Mouse (Mus musculus) MEL (cell line): ENCODE results near the gene Il17f. TPM values are rescaled to one million over a fixed set of nuclear protein-coding genes. Genes with fewer than 3 reads are reported as not detected.

Experiments used
- DNase-seq: peaks from one replicate; pipeline ENCODE4 v3.0.0; 2011; ENCODE audit warnings: low read depth, low spot score
- H3K27ac ChIP-seq: 2 replicates; pipeline ENCODE4 v1.5.1; 2012; ENCODE audit warnings: low read depth, mild to moderate bottlenecking, control low read depth, low read length, moderate library complexity; ENCODE audit not compliant: control insufficient read depth
- H3K27me3 ChIP-seq, 2 experiments: fragments of 150-350 bp in 1 of 2; sonication (generic) in 1 of 2; 2 replicates each; pipeline ENCODE4 v1.6.1; 2012; ENCODE audit warnings: low read length in 2 of 2, mild to moderate bottlenecking in 2 of 2, improper control_type of control experiment in 1 of 2, moderate library complexity in 1 of 2; ENCODE audit not compliant: insufficient read depth in 2 of 2, control insufficient read depth in 1 of 2
- H3K36me3 ChIP-seq, 2 experiments: 2 replicates each; pipeline ENCODE4 v1.6.1; 2012 to 2014; ENCODE audit warnings: low read length in 2 of 2, improper control_type of control experiment in 1 of 2, inconsistent platforms in 1 of 2, mild to moderate bottlenecking in 1 of 2; ENCODE audit not compliant: insufficient read depth in 2 of 2, control insufficient read depth in 1 of 2
- H3K4me1 ChIP-seq, 2 experiments: fragments of 150-350 bp in 1 of 2; sonication (generic) in 1 of 2; 2 replicates each; pipeline ENCODE4 v1.6.1; 2012; ENCODE audit warnings: low read length in 2 of 2, improper control_type of control experiment in 1 of 2, mild to moderate bottlenecking in 1 of 2; ENCODE audit not compliant: insufficient read depth in 2 of 2, control insufficient read depth in 1 of 2
- H3K4me3 ChIP-seq, 2 experiments: fragments of 150-350 bp in 1 of 2; sonication (generic) in 1 of 2; 2 replicates each; pipeline ENCODE4 v1.5.1; 2012; ENCODE audit warnings: low read depth in 2 of 2, low read length in 2 of 2, mild to moderate bottlenecking in 2 of 2, moderate library complexity in 2 of 2, control low read depth in 1 of 2, improper control_type of control experiment in 1 of 2; ENCODE audit not compliant: control insufficient read depth in 1 of 2, insufficient read depth in 1 of 2
- H3K79me2 ChIP-seq: 2 replicates; pipeline ENCODE4 v1.6.1; 2012; ENCODE audit warnings: mild to moderate bottlenecking, low read length, moderate library complexity; ENCODE audit not compliant: control insufficient read depth, poor library complexity, insufficient read depth
- H3K9ac ChIP-seq: 2 replicates; pipeline ENCODE4 v1.6.1; 2012; ENCODE audit warnings: low read depth, mild to moderate bottlenecking, control low read depth, low read length, moderate library complexity; ENCODE audit not compliant: control insufficient read depth, poor library complexity, severe bottlenecking
- H3K9me3 ChIP-seq: fragments of 150-350 bp; sonication (generic); replicated peaks from 2 replicates; pipeline ENCODE4 v1.6.1; 2012; ENCODE audit warnings: mild to moderate bottlenecking, low read length, improper control_type of control experiment, moderate library complexity; ENCODE audit not compliant: insufficient read depth
- CHD1 ChIP-seq: IDR thresholded peaks from 2 replicates; pipeline ENCODE4 v1.6.1; 2012; ENCODE audit warnings: low read depth, mild to moderate bottlenecking, inconsistent platforms, low read length, improper control_type of control experiment
- CHD2 ChIP-seq: IDR thresholded peaks from 2 replicates; pipeline ENCODE4 v1.6.1; 2011; ENCODE audit warnings: low read length, improper control_type of control experiment
- CTCF ChIP-seq, 3 experiments: IDR thresholded peaks in 2 of 3; conservative IDR thresholded peaks in 1 of 3; 2 replicates each; pipeline ENCODE4 v1.5.1; 2011 to 2012; ENCODE audit warnings: low read length in 3 of 3, low read depth in 2 of 3, mild to moderate bottlenecking in 2 of 3, improper control_type of control experiment in 1 of 3, inconsistent platforms in 1 of 3, mixed read lengths in 1 of 3, moderate library complexity in 1 of 3; ENCODE audit not compliant: control insufficient read depth in 1 of 3, insufficient read depth in 1 of 3, poor library complexity in 1 of 3, severe bottlenecking in 1 of 3
- ELF1 ChIP-seq: IDR thresholded peaks from 2 replicates; pipeline ENCODE4 v1.6.1; 2014; ENCODE audit warnings: low read depth, mild to moderate bottlenecking, inconsistent platforms, low read length, improper control_type of control experiment, moderate library complexity
- ETS1 ChIP-seq: IDR thresholded peaks from 2 replicates; pipeline ENCODE4 v1.6.1; 2012; ENCODE audit warnings: low read depth, mild to moderate bottlenecking, inconsistent platforms, low read length, improper control_type of control experiment, moderate library complexity
- HCFC1 ChIP-seq: IDR thresholded peaks from 2 replicates; pipeline ENCODE4 v1.6.1; 2012; ENCODE audit warnings: low read depth, mild to moderate bottlenecking, inconsistent platforms, low read length, improper control_type of control experiment, moderate library complexity
- JUND ChIP-seq: IDR thresholded peaks from 2 replicates; pipeline ENCODE4 v1.6.1; 2011; ENCODE audit warnings: low read depth, mild to moderate bottlenecking, improper control_type of control experiment, low read length
- KAT2A ChIP-seq: conservative IDR thresholded peaks from 2 replicates; pipeline ENCODE4 v1.6.1; 2012; ENCODE audit warnings: low read depth, low read length, improper control_type of control experiment, inconsistent platforms
- MAZ ChIP-seq: IDR thresholded peaks from 2 replicates; pipeline ENCODE4 v1.6.1; 2012; ENCODE audit warnings: low read depth, mild to moderate bottlenecking, inconsistent platforms, low read length, improper control_type of control experiment
- MYB ChIP-seq: IDR thresholded peaks from 2 replicates; pipeline ENCODE4 v1.6.1; 2011; ENCODE audit warnings: mild to moderate bottlenecking, low read depth, low read length, improper control_type of control experiment
- MYC ChIP-seq: IDR thresholded peaks from 2 replicates; pipeline ENCODE4 v1.6.1; 2011; ENCODE audit warnings: low read depth, mild to moderate bottlenecking, low read length, improper control_type of control experiment, moderate library complexity
- NELFE ChIP-seq: IDR thresholded peaks from 2 replicates; pipeline ENCODE4 v1.6.1; 2011; ENCODE audit warnings: low read depth, low read length, improper control_type of control experiment
- RAD21 ChIP-seq: IDR thresholded peaks from 2 replicates; pipeline ENCODE4 v1.6.1; 2011; ENCODE audit warnings: mild to moderate bottlenecking, low read depth, low read length, improper control_type of control experiment
- SIN3A ChIP-seq: IDR thresholded peaks from 2 replicates; pipeline ENCODE4 v1.6.1; 2012; ENCODE audit warnings: low read length, improper control_type of control experiment, inconsistent platforms
- SMC3 ChIP-seq: IDR thresholded peaks from 2 replicates; pipeline ENCODE4 v1.6.1; 2011; ENCODE audit warnings: low read depth, low read length, improper control_type of control experiment
- USF2 ChIP-seq, 2 experiments: IDR thresholded peaks; 2 replicates each; pipeline ENCODE4 v1.6.1; 2011 to 2012; ENCODE audit warnings: improper control_type of control experiment in 2 of 2, low read length in 2 of 2, borderline replicate concordance in 1 of 2, inconsistent platforms in 1 of 2, low read depth in 1 of 2, mild to moderate bottlenecking in 1 of 2; ENCODE audit not compliant: insufficient read depth in 1 of 2
- ZKSCAN1 ChIP-seq: IDR thresholded peaks from 2 replicates; pipeline ENCODE4 v1.6.1; 2012; ENCODE audit warnings: low read depth, mild to moderate bottlenecking, inconsistent platforms, low read length, improper control_type of control experiment, moderate library complexity
- ZNF384 ChIP-seq: IDR thresholded peaks from 2 replicates; pipeline ENCODE4 v1.6.1; 2012; ENCODE audit warnings: low read depth, mild to moderate bottlenecking, inconsistent platforms, low read length, improper control_type of control experiment
- polyA plus RNA-seq, 2 experiments: library from polyadenylated mRNA; stranded (reverse) in 1 of 2; unstranded in 1 of 2; fragments of >175 nt in 1 of 2; fragments of >200 nt in 1 of 2; gene quantifications; 2 replicates each; pipeline versions ENCODE4 v1.2.1 to v1.2.4; 2012; ENCODE audit warnings: low replicate concordance in 2 of 2, low read depth in 1 of 2; ENCODE audit not compliant: insufficient read length in 2 of 2, insufficient read depth in 1 of 2, missing spikeins in 1 of 2
- total RNA-seq: library from RNA; depleted of rRNA; stranded (reverse); fragments of 300-350 nt; gene quantifications from 2 replicates; pipeline ENCODE4 v1.2.3, GENCODE M21; 2012

Gene Il17f
- total and polyA plus RNA-seq, 3 experiments: not detected

GRCm38 (mm10) chr1:20804526-20804925 is 14.1 kb upstream of the Il17f start:
- Histone ChIP-seq H3K79me2 (no peaks in the 10 kb centered on the region), H3K36me3 (peaks cover 0 to 12% of the 10 kb centered on the region in 2 experiments; a peak in 2 of 4 replicates), H3K27me3 (no peaks in the 10 kb centered on the region), H3K9me3 (no peaks in the 10 kb centered on the region), H3K4me1 (no peaks in the 10 kb centered on the region), H3K9ac (no peak overlapping the region), H3K27ac (no peak overlapping the region), H3K4me3 (no peak overlapping the region)
- TF ChIP-seq RAD21 (no peak), NELFE (no peak), ZNF384 (no peak), SIN3A (no peak), CHD2 (no peak), ELF1 (no peak), MAZ (no peak)
- DNase-seq: no peak

- peak; percentile 35 for DNase-seq
- Histone ChIP-seq H3K79me2 (no peaks in the 10 kb centered on the region), H3K4me3 (no peak overlapping the region), H3K36me3 (peaks cover 0 to 12% of the 10 kb centered on the region in 2 experiments; a peak in 2 of 4 replicates), H3K4me1 (no peaks in the 10 kb centered on the region), H3K27me3 (no peaks in the 10 kb centered on the region), H3K9ac (no peak overlapping the region), H3K9me3 (no peaks in the 10 kb centered on the region), H3K27ac (no peak overlapping the region)
- no peak for TF ChIP-seq HCFC1
- TF ChIP-seq CTCF (IDR thresholded peaks at IDR 0.05 in 2 of 3, conservative IDR thresholded peaks at IDR 0.05 in 1 of 3; ENCODE audit: control insufficient read depth in 1 of 3, insufficient read depth in 1 of 3, low read depth in 2 of 3, low read length in 3 of 3, poor library complexity in 1 of 3, severe bottlenecking in 1 of 3): peak in 1 of 3 experiments; percentile 39; a peak in 2 of 6 replicates
- peak; percentile 33 for TF ChIP-seq SMC3
- TF ChIP-seq RAD21: peak; percentile 11; the same call in 1 of the 2 replicates
These were observed 11.4 kb upstream of the Il17f start for GRCm38 (mm10) chr1:20801682-20802390.

GRCm38 (mm10) chr1:20801275-20801674 is 10.9 kb upstream of the Il17f start:
- Histone ChIP-seq H3K4me1 (no peaks in the 10 kb centered on the region), H3K27ac (no peak overlapping the region)

More at GRCm38 (mm10) chr1:20801275-20801674, 10.9 kb upstream of the Il17f start:
- Histone ChIP-seq H3K79me2 (no peaks in the 10 kb centered on the region), H3K27me3 (no peaks in the 10 kb centered on the region), H3K4me3 (no peak overlapping the region), H3K9me3 (no peaks in the 10 kb centered on the region), H3K9ac (no peak overlapping the region), H3K36me3 (peaks cover 0 to 9% of the 10 kb centered on the region in 2 experiments; a peak in 1 of 4 replicates)
- DNase-seq: no peak
- TF ChIP-seq USF2 (IDR thresholded peaks at IDR 0.05; ENCODE audit: borderline replicate concordance in 1 of 2, insufficient read depth in 1 of 2, low read depth in 1 of 2, low read length in 2 of 2): no peak
- no peak for TF ChIP-seq ZKSCAN1
- TF ChIP-seq MYC: no peak
- no peak for TF ChIP-seq CHD1
- TF ChIP-seq SIN3A: no peak
- TF ChIP-seq ETS1: no peak
- TF ChIP-seq MYB: no peak
- no peak for TF ChIP-seq JUND
- no peak for TF ChIP-seq HCFC1
- no peak for TF ChIP-seq KAT2A
